In the genomic region with DNA sequence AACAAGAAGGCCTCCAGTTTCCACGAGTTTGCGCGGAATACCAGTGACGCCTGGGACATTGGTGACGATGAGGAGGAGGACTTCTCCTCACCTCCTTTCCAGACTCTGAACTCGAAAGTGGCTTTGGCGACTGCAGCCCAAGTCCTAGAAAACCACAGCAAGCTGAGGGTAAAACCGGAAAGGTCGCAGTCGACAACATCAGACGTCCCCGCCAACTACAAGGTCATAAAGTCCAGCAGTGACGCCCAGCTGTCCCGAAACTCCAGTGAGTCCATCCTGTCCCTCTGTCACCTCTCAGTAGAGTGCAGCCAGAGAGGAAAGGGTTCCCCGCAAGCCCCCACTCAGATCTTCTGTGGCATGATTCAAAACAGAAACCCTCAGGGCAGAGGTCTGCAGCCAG, we compare ENCODE assay signal across 30 mouse cellular contexts. TPM values are rescaled to one million over a fixed set of nuclear protein-coding genes. Genes with fewer than 3 reads are reported as not detected.
"Had no signal": no experiment of that assay in that cellular context is flagged by ENCODE, and none has a peak within 500 bp of the region (broad histone marks: within the 10 kb centered on the region; RNA-seq: fewer than 3 reads in every experiment).

No protein-coding gene starts in this region.

- DNase-seq: layer of hippocampus, adult 9-11 months; liver; lung, adult 18-20 months; lung, postnatal 10 days; lung, postnatal 4 days; midbrain, embryonic 14.5 days; right cerebral cortex, postnatal 4 days; thymus, adult 2 months; thymus, postnatal 14 days; thymus, postnatal 4 days had no signal

- H3K9ac ChIP-seq: intestine, embryonic 15.5 days; limb, embryonic 13.5 days; liver, embryonic 12.5 days; liver, embryonic 15.5 days; lung, embryonic 15.5 days had no signal

- H3K27ac ChIP-seq: intestine, embryonic 15.5 days; kidney, postnatal 0 days; layer of hippocampus, adult 2 months; limb, embryonic 10.5 days; limb, embryonic 13.5 days; liver, embryonic 12.5 days; liver, embryonic 15.5 days; lung, embryonic 15.5 days; stomach, postnatal 0 days had no signal

- H3K9me3 ChIP-seq: intestine, embryonic 15.5 days; limb, embryonic 10.5 days; limb, embryonic 13.5 days; liver, embryonic 12.5 days; liver, embryonic 15.5 days; lung, embryonic 15.5 days had no signal

- ATAC-seq: intestine, embryonic 15.5 days; liver, embryonic 12.5 days had no signal

- H3K27me3 ChIP-seq: intestine, embryonic 15.5 days; limb, embryonic 13.5 days; liver, embryonic 12.5 days; liver, embryonic 15.5 days; lung, embryonic 15.5 days had no signal

- H3K4me3 ChIP-seq: intestine, embryonic 15.5 days; layer of hippocampus, adult 2 months; limb, embryonic 10.5 days; limb, embryonic 13.5 days; liver, embryonic 12.5 days; liver, embryonic 15.5 days; lung, embryonic 15.5 days had no signal

- H3K4me2 ChIP-seq: intestine, embryonic 15.5 days; limb, embryonic 13.5 days; liver, embryonic 12.5 days; liver, embryonic 15.5 days; lung, embryonic 15.5 days; midbrain, embryonic 11.5 days had no signal

- H3K4me1 ChIP-seq: intestine, embryonic 15.5 days; liver, embryonic 12.5 days; lung, embryonic 15.5 days had no signal

RNA-seq across cellular contexts. Expression of a gene that starts 16.2 kb away (rescaled TPM):
- total RNA-seq: layer of hippocampus, adult 2 months; left cerebral cortex, adult 18-20 months; left cerebral cortex, postnatal 25 days; megakaryocyte progenitor cell, adult 5-6 weeks; megakaryocyte-erythroid progenitor cell, adult 5-6 weeks; midbrain, postnatal 0 days had no signal
- polyA plus RNA-seq: large intestine, adult 2 months had no signal

RNA-seq across cellular contexts. Expression of a gene that starts 19.0 kb away (rescaled TPM):
- total RNA-seq: layer of hippocampus, adult 2 months; layer of hippocampus, postnatal 25 days; left cerebral cortex, adult 18-20 months; left cerebral cortex, postnatal 25 days; megakaryocyte progenitor cell, adult 5-6 weeks; megakaryocyte-erythroid progenitor cell, adult 5-6 weeks; midbrain, postnatal 0 days had no signal
- polyA plus RNA-seq: intestine, embryonic 15.5 days; kidney, postnatal 0 days; large intestine, adult 2 months; limb, embryonic 10.5 days; limb, embryonic 13.5 days; liver, embryonic 12.5 days; liver, embryonic 15.5 days; lung, embryonic 15.5 days; midbrain, embryonic 11.5 days; midbrain, embryonic 14.5 days; midbrain, postnatal 0 days; neural tube, embryonic 11.5 days; neural tube, embryonic 14.5 days; stomach, embryonic 14.5 days; stomach, postnatal 0 days; thymus, adult 2 months had no signal
